Mouse (Mus musculus): Measurements from ENCODE around the gene Aplp2.

- TF ChIP-seq CTCF (IDR thresholded peaks at IDR 0.05; ENCODE audit: borderline replicate concordance, insufficient read depth, low read depth, low read length): no peak
- no peak for TF ChIP-seq POLR2A (IDR thresholded peaks at IDR 0.05; ENCODE audit: borderline replicate concordance, insufficient read depth, low read length)
These were observed 91.1 kb downstream of the Aplp2 start for GRCm38 (mm10) chr9:31120533-31120915.
